Mouse (Mus musculus) E14TG2a.4 (cell line): ENCODE measurements around the gene Aatk.

Experiments
- H3K27me3 ChIP-seq: 2 replicates; pipeline ENCODE4 v1.6.1; 2014; ENCODE audit warnings: low read length, control low read depth; ENCODE audit not compliant: insufficient read depth
- H3K36me3 ChIP-seq: 2 replicates; pipeline ENCODE4 v1.6.1; 2014; ENCODE audit warnings: low read length, control low read depth; ENCODE audit not compliant: insufficient read depth
- H3K4me1 ChIP-seq: replicated peaks from 2 replicates; pipeline ENCODE4 v1.6.1; 2014; ENCODE audit warnings: low read depth, low read length, control low read depth
- H3K4me3 ChIP-seq: replicated peaks from 2 replicates; pipeline ENCODE4 v1.5.1; 2014; ENCODE audit warnings: mild to moderate bottlenecking, low read length
- H3K9me3 ChIP-seq: 2 replicates; pipeline ENCODE4 v1.6.1; 2014; ENCODE audit warnings: low read length, control low read depth
- CTCF ChIP-seq: conservative IDR thresholded peaks from 2 replicates; pipeline ENCODE4 v1.5.1; 2014; ENCODE audit warnings: low read length
- NANOG ChIP-seq: IDR thresholded peaks from 2 replicates; pipeline ENCODE4 v1.6.1; 2014; ENCODE audit warnings: borderline replicate concordance, low read length, mixed read lengths
- POU5F1 ChIP-seq: IDR thresholded peaks from 2 replicates; pipeline ENCODE4 v1.6.1; 2014; ENCODE audit warnings: low read length, borderline replicate concordance

Gene Aatk

GRCm38 (mm10) chr11:119981769-119982168 is 65.2 kb downstream of the Aatk start:
- Histone ChIP-seq H3K9me3 (no peaks in the 10 kb centered on the region), H3K36me3 (peaks cover 48% of the 10 kb centered on the region), H3K27me3 (no peaks in the 10 kb centered on the region), H3K4me1 (peaks cover 12% of the 10 kb centered on the region), H3K4me3 (no peak overlapping the region)
- TF ChIP-seq NANOG (no peak), CTCF (no peak), POU5F1 (no peak)

GRCm38 (mm10) chr11:119979596-119980385 is 67.2 kb downstream of the Aatk start:
- Histone ChIP-seq H3K4me3 (no peak overlapping the region), H3K4me1 (peaks cover 12% of the 10 kb centered on the region), H3K27me3 (no peaks in the 10 kb centered on the region), H3K36me3 (peaks cover 39% of the 10 kb centered on the region), H3K9me3 (no peaks in the 10 kb centered on the region)
- no peak for TF ChIP-seq NANOG
- TF ChIP-seq POU5F1: no peak
- TF ChIP-seq CTCF: no peak

- Histone ChIP-seq H3K9me3 (no peaks in the 10 kb centered on the region), H3K27me3 (no peaks in the 10 kb centered on the region), H3K4me3 (no peak overlapping the region), H3K36me3 (peaks cover 35% of the 10 kb centered on the region), H3K4me1 (peaks cover 16% of the 10 kb centered on the region)
- TF ChIP-seq CTCF: no peak
- no peak for TF ChIP-seq POU5F1
- no peak for TF ChIP-seq NANOG
These were observed 68.3 kb downstream of the Aatk start for GRCm38 (mm10) chr11:119978701-119979100.

- no peak for TF ChIP-seq NANOG
- no peak for TF ChIP-seq POU5F1
- no peak for TF ChIP-seq CTCF
- H3K36me3 ChIP-seq: peaks cover 15% of the 10 kb centered on the region
- no peaks in the 10 kb centered on the region for H3K27me3 ChIP-seq
- no peak overlapping the region for H3K4me3 ChIP-seq
- no peaks in the 10 kb centered on the region for H3K9me3 ChIP-seq
- peaks cover 28% of the 10 kb centered on the region for H3K4me1 ChIP-seq
These were observed 71.0 kb downstream of the Aatk start for GRCm38 (mm10) chr11:119975739-119976501.

GRCm38 (mm10) chr11:119973789-119974188 is 73.2 kb downstream of the Aatk start:
- Histone ChIP-seq H3K4me1 (peaks cover 28% of the 10 kb centered on the region), H3K9me3 (no peaks in the 10 kb centered on the region), H3K27me3 (no peaks in the 10 kb centered on the region), H3K36me3 (peaks cover 26% of the 10 kb centered on the region), H3K4me3 (no peak overlapping the region)
- no peak for TF ChIP-seq NANOG
- no peak for TF ChIP-seq CTCF
- TF ChIP-seq POU5F1: no peak

GRCm38 (mm10) chr11:119970021-119970851 is 76.7 kb downstream of the Aatk start:
- TF ChIP-seq NANOG (no peak), CTCF (no peak), POU5F1 (no peak)
- peaks cover 25% of the 10 kb centered on the region for H3K4me1 ChIP-seq
- H3K36me3 ChIP-seq: peaks cover 50% of the 10 kb centered on the region
- no peak overlapping the region for H3K4me3 ChIP-seq
- no peaks in the 10 kb centered on the region for H3K9me3 ChIP-seq
- no peaks in the 10 kb centered on the region for H3K27me3 ChIP-seq

GRCm38 (mm10) chr11:119967892-119968291 is 79.1 kb downstream of the Aatk start:
- H3K4me1 ChIP-seq: peaks cover 19% of the 10 kb centered on the region
- peaks cover 56% of the 10 kb centered on the region for H3K36me3 ChIP-seq
- H3K9me3 ChIP-seq: no peaks in the 10 kb centered on the region
- TF ChIP-seq POU5F1: no peak
- no peak for TF ChIP-seq CTCF
- TF ChIP-seq NANOG: no peak
- no peaks in the 10 kb centered on the region for H3K27me3 ChIP-seq
- H3K4me3 ChIP-seq: no peak overlapping the region

- TF ChIP-seq NANOG: no peak
- TF ChIP-seq POU5F1: no peak
- no peak for TF ChIP-seq CTCF
- H3K4me1 ChIP-seq: peaks cover 19% of the 10 kb centered on the region
- H3K9me3 ChIP-seq: no peaks in the 10 kb centered on the region
- peaks cover 53% of the 10 kb centered on the region for H3K36me3 ChIP-seq
- no peaks in the 10 kb centered on the region for H3K27me3 ChIP-seq
- no peak overlapping the region for H3K4me3 ChIP-seq
These were observed 79.6 kb downstream of the Aatk start for GRCm38 (mm10) chr11:119967401-119967800.
